Mouse (Mus musculus): ENCODE results near the gene Gm16181. TPM values are rescaled to one million over a fixed set of nuclear protein-coding genes. Genes with fewer than 3 reads are reported as not detected.

The Gm16181 gene
- polyA plus RNA-seq, 1 experiment from 2014 or later = not detected

GRCm38 (mm10) chr17:35263523-35263883 lies 42.9 kb downstream of the Gm16181 start:
- DNase-seq (ENCODE audit: low spot score) (no peak), ATAC-seq (replicated peaks; ENCODE audit: insufficient number of reproducible peaks, low FRiP score, low TSS enrichment, low read depth) (0 out of 2 replicates have a peak, but pooled peaks have one; percentile 49)
- no peaks in the 10 kb centered on the region for H3K36me3 ChIP-seq (replicated peaks; ENCODE audit: control insufficient read depth, insufficient read depth, low read depth, low read length)
- H3K27ac ChIP-seq (replicated peaks; ENCODE audit: low read depth, low read length) = no peak overlapping the region
- no peaks in the 10 kb centered on the region for H3K9me3 ChIP-seq (replicated peaks; ENCODE audit: control insufficient read depth, low read length)
- H3K27me3 ChIP-seq (ENCODE audit: control insufficient read depth, insufficient read depth, low read length) = peaks cover 19% of the 10 kb centered on the region
- peak overlapping the region; percentile 54 for H3K4me3 ChIP-seq (ENCODE audit: low read depth, low read length)
- H3K9ac ChIP-seq (replicated peaks; ENCODE audit: low read length) = peak overlapping the region; percentile 52
- no peaks in the 10 kb centered on the region for H3K4me1 ChIP-seq (ENCODE audit: control insufficient read depth, insufficient read depth, low read length)
- 2% methylated on average over 29 of the region's 31 CpGs for WGBS
- H3K4me2 ChIP-seq (ENCODE audit: low read depth, low read length) = peak overlapping the region; percentile 95

GRCm38 (mm10) chr17:35267399-35268086 lies 46.9 kb downstream of the Gm16181 start:
- Histone ChIP-seq H3K4me2 (ENCODE audit: low read depth, low read length) (no peak overlapping the region), H3K9me3 (replicated peaks; ENCODE audit: control insufficient read depth, low read length) (no peaks in the 10 kb centered on the region), H3K36me3 (replicated peaks; ENCODE audit: control insufficient read depth, insufficient read depth, low read depth, low read length) (no peaks in the 10 kb centered on the region), H3K9ac (replicated peaks; ENCODE audit: low read length) (no peak overlapping the region), H3K4me3 (ENCODE audit: low read depth, low read length) (no peak overlapping the region), H3K27me3 (ENCODE audit: control insufficient read depth, insufficient read depth, low read length) (peaks cover 14% of the 10 kb centered on the region), H3K27ac (replicated peaks; ENCODE audit: low read depth, low read length) (no peak overlapping the region), H3K4me1 (ENCODE audit: control insufficient read depth, insufficient read depth, low read length) (no peaks in the 10 kb centered on the region)
- 82% methylated on average over 1 of the region's 1 CpGs for WGBS
- DNase-seq (ENCODE audit: low spot score) (no peak), ATAC-seq (replicated peaks; ENCODE audit: insufficient number of reproducible peaks, low FRiP score, low TSS enrichment, low read depth) (no peak)

- Histone ChIP-seq H3K27ac (replicated peaks; ENCODE audit: low read depth, low read length) (no peak overlapping the region), H3K4me2 (ENCODE audit: low read depth, low read length) (no peak overlapping the region), H3K27me3 (ENCODE audit: control insufficient read depth, insufficient read depth, low read length) (no peaks in the 10 kb centered on the region), H3K4me3 (ENCODE audit: low read depth, low read length) (no peak overlapping the region), H3K4me1 (ENCODE audit: control insufficient read depth, insufficient read depth, low read length) (no peaks in the 10 kb centered on the region), H3K36me3 (replicated peaks; ENCODE audit: control insufficient read depth, insufficient read depth, low read depth, low read length) (no peaks in the 10 kb centered on the region), H3K9ac (replicated peaks; ENCODE audit: low read length) (no peak overlapping the region), H3K9me3 (replicated peaks; ENCODE audit: control insufficient read depth, low read length) (no peaks in the 10 kb centered on the region)
- WGBS = 27% methylated on average over 3 of the region's 3 CpGs
- ATAC-seq (replicated peaks; ENCODE audit: insufficient number of reproducible peaks, low FRiP score, low TSS enrichment, low read depth) (no peak), DNase-seq (ENCODE audit: low spot score) (peak; percentile 82)
These were observed 49.2 kb downstream of the Gm16181 start for GRCm38 (mm10) chr17:35269653-35270347.

DNA sequence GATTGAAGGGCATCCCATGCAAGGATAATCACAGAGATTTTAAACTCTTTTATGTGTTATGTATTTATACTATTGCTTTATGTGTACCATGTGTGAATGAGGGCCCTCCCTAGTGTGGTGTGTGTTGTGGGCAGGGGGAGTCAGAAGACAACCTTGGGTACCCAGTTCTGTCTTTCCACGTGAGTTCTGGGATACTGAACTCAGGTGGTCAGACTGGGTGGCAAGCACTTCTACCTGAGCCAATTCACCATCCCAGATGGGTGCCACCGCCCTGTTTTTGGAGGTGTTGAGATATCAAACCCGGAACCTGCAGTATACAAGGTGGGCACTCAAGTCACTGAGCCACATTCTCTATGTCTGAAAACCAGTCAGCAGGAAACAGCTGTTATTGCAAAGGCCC lies 51.6 kb downstream of the Gm16181 start:
- 71% methylated on average over 3 of the region's 3 CpGs for WGBS
- Histone ChIP-seq H3K27me3 (ENCODE audit: control insufficient read depth, insufficient read depth, low read length) (no peaks in the 10 kb centered on the region), H3K4me1 (ENCODE audit: control insufficient read depth, insufficient read depth, low read length) (no peaks in the 10 kb centered on the region), H3K9me3 (replicated peaks; ENCODE audit: control insufficient read depth, low read length) (no peaks in the 10 kb centered on the region), H3K9ac (replicated peaks; ENCODE audit: low read length) (no peak overlapping the region), H3K27ac (replicated peaks; ENCODE audit: low read depth, low read length) (no peak overlapping the region), H3K4me3 (ENCODE audit: low read depth, low read length) (no peak overlapping the region), H3K36me3 (replicated peaks; ENCODE audit: control insufficient read depth, insufficient read depth, low read depth, low read length) (no peaks in the 10 kb centered on the region), H3K4me2 (ENCODE audit: low read depth, low read length) (no peak overlapping the region)
- no peak for ATAC-seq (replicated peaks; ENCODE audit: insufficient number of reproducible peaks, low FRiP score, low TSS enrichment, low read depth)
- DNase-seq (ENCODE audit: low spot score) = no peak

Small RNAs within 50 kb of the gene (microRNA-seq; reads per million reads assigned to microRNA genes)
- gene Mir6973a (ENCODE audit: borderline number of aligned reads) = not detected
- not detected for gene Mir6974 (ENCODE audit: borderline number of aligned reads)
- 1.4 reads per million for gene Mir6975 (ENCODE audit: borderline number of aligned reads)
- gene Mir8094 (ENCODE audit: borderline number of aligned reads) = not detected

Other genes starting within 250 kb of the Gm16181 start
- 1.7 and 1.8 TPM in 2 replicates for gene Hspa1a, start 248.7 kb upstream of the Gm16181 start, polyA plus RNA-seq (2014; fragmentation: Nextera tagmentation; extraction: Ambion mirVana)
- 1.5 and 2.0 TPM in 2 replicates for gene Hspa1l, start 248.1 kb upstream of the Gm16181 start, polyA plus RNA-seq (2014; fragmentation: Nextera tagmentation; extraction: Ambion mirVana)
- 219 and 241 TPM in 2 replicates for gene Lsm2, start 239.0 kb upstream of the Gm16181 start, polyA plus RNA-seq (2014; fragmentation: Nextera tagmentation; extraction: Ambion mirVana)
- gene Vars, start 219.8 kb upstream of the Gm16181 start, polyA plus RNA-seq (2014; fragmentation: Nextera tagmentation; extraction: Ambion mirVana) = 73.9 and 85.2 TPM in 2 replicates
- 0.10 and 0.17 TPM in 2 replicates for gene Vwa7, start 204.3 kb upstream of the Gm16181 start, polyA plus RNA-seq (2014; fragmentation: Nextera tagmentation; extraction: Ambion mirVana)
- 3.5 and 7.5 TPM in 2 replicates for gene Sapcd1, start 192.8 kb upstream of the Gm16181 start, polyA plus RNA-seq (2014; fragmentation: Nextera tagmentation; extraction: Ambion mirVana)
- gene Msh5, start 174.1 kb upstream of the Gm16181 start, polyA plus RNA-seq (2014; fragmentation: Nextera tagmentation; extraction: Ambion mirVana) = 3.0 and 3.2 TPM in 2 replicates
- 73.9 and 84.2 TPM in 2 replicates for gene Clic1, start 170.9 kb upstream of the Gm16181 start, polyA plus RNA-seq (2014; fragmentation: Nextera tagmentation; extraction: Ambion mirVana)
- 543 and 586 TPM in 2 replicates for gene Ddah2, start 161.8 kb upstream of the Gm16181 start, polyA plus RNA-seq (2014; fragmentation: Nextera tagmentation; extraction: Ambion mirVana)
- 0.33 TPM in 1 of 2 replicates, not detected in the other for gene Ly6g6c, start 155.4 kb upstream of the Gm16181 start, polyA plus RNA-seq (2014; fragmentation: Nextera tagmentation; extraction: Ambion mirVana)
- 0.74 and 1.2 TPM in 2 replicates for gene Mpig6b, start 154.7 kb upstream of the Gm16181 start, polyA plus RNA-seq (2014; fragmentation: Nextera tagmentation; extraction: Ambion mirVana)
- 0.66 and 1.1 TPM in 2 replicates for gene Ly6g6e, start 143.9 kb upstream of the Gm16181 start, polyA plus RNA-seq (2014; fragmentation: Nextera tagmentation; extraction: Ambion mirVana)
- gene Ly6g6d, start 142.8 kb upstream of the Gm16181 start, polyA plus RNA-seq (2014; fragmentation: Nextera tagmentation; extraction: Ambion mirVana) = 0.92 TPM in 1 of 2 replicates, not detected in the other
- 0.36 and 0.43 TPM in 2 replicates for gene Ly6g6f, start 135.2 kb upstream of the Gm16181 start, polyA plus RNA-seq (2014; fragmentation: Nextera tagmentation; extraction: Ambion mirVana)
- 38.5 and 39.8 TPM in 2 replicates for gene Abhd16a, start 131.6 kb upstream of the Gm16181 start, polyA plus RNA-seq (2014; fragmentation: Nextera tagmentation; extraction: Ambion mirVana)
- gene Ly6g5c, start 112.6 kb upstream of the Gm16181 start, polyA plus RNA-seq (2014; fragmentation: Nextera tagmentation; extraction: Ambion mirVana) = not detected in 2 replicates
- 0.53 and 1.1 TPM in 2 replicates for gene Ly6g5b, start 105.4 kb upstream of the Gm16181 start, polyA plus RNA-seq (2014; fragmentation: Nextera tagmentation; extraction: Ambion mirVana)
- 24.6 and 26.4 TPM in 2 replicates for gene Gpank1, start 99.4 kb upstream of the Gm16181 start, polyA plus RNA-seq (2014; fragmentation: Nextera tagmentation; extraction: Ambion mirVana)
- 273 and 294 TPM in 2 replicates for gene Csnk2b, start 98.8 kb upstream of the Gm16181 start, polyA plus RNA-seq (2014; fragmentation: Nextera tagmentation; extraction: Ambion mirVana)
- gene D17H6S53E, start 94.5 kb upstream of the Gm16181 start, polyA plus RNA-seq (2014; fragmentation: Nextera tagmentation; extraction: Ambion mirVana) = 6.9 and 7.4 TPM in 2 replicates
- 0.49 and 0.64 TPM in 2 replicates for gene Apom, start 88.8 kb upstream of the Gm16181 start, polyA plus RNA-seq (2014; fragmentation: Nextera tagmentation; extraction: Ambion mirVana)
- gene Bag6, start 85.7 kb upstream of the Gm16181 start, polyA plus RNA-seq (2014; fragmentation: Nextera tagmentation; extraction: Ambion mirVana) = 87.8 and 101 TPM in 2 replicates
- gene Prrc2a, start 55.9 kb upstream of the Gm16181 start, polyA plus RNA-seq (2014; fragmentation: Nextera tagmentation; extraction: Ambion mirVana) = 131 and 144 TPM in 2 replicates
- gene Aif1, start 44.8 kb upstream of the Gm16181 start, polyA plus RNA-seq (2014; fragmentation: Nextera tagmentation; extraction: Ambion mirVana) = 6.1 and 7.9 TPM in 2 replicates
- 3.8 and 6.1 TPM in 2 replicates for gene Lst1, start 32.4 kb upstream of the Gm16181 start, polyA plus RNA-seq (2014; fragmentation: Nextera tagmentation; extraction: Ambion mirVana)
- gene Ltb, start 26.4 kb upstream of the Gm16181 start, polyA plus RNA-seq (2014; fragmentation: Nextera tagmentation; extraction: Ambion mirVana) = 0.32 and 0.48 TPM in 2 replicates
- gene Tnf, start 18.8 kb upstream of the Gm16181 start, polyA plus RNA-seq (2014; fragmentation: Nextera tagmentation; extraction: Ambion mirVana) = not detected in 2 replicates
- gene Lta, start 15.5 kb upstream of the Gm16181 start, polyA plus RNA-seq (2014; fragmentation: Nextera tagmentation; extraction: Ambion mirVana) = not detected in 2 replicates
- 6.2 and 7.9 TPM in 2 replicates for gene Atp6v1g2, start 12.8 kb downstream of the Gm16181 start, polyA plus RNA-seq (2014; fragmentation: Nextera tagmentation; extraction: Ambion mirVana)
- 3.1 and 4.0 TPM in 2 replicates for gene Nfkbil1, start 15.0 kb downstream of the Gm16181 start, polyA plus RNA-seq (2014; fragmentation: Nextera tagmentation; extraction: Ambion mirVana)
- gene Ddx39b, start 20.9 kb downstream of the Gm16181 start, polyA plus RNA-seq (2014; fragmentation: Nextera tagmentation; extraction: Ambion mirVana) = 664 and 669 TPM in 2 replicates
- 18.8 and 24.0 TPM in 2 replicates for gene H2-D1, start 41.9 kb downstream of the Gm16181 start, polyA plus RNA-seq (2014; fragmentation: Nextera tagmentation; extraction: Ambion mirVana)
- gene H2-Q1, start 99.6 kb downstream of the Gm16181 start, polyA plus RNA-seq (2014; fragmentation: Nextera tagmentation; extraction: Ambion mirVana) = 0.08 TPM in 1 of 2 replicates, not detected in the other
- gene H2-Q2, start 121.4 kb downstream of the Gm16181 start, polyA plus RNA-seq (2014; fragmentation: Nextera tagmentation; extraction: Ambion mirVana) = 0.69 and 0.86 TPM in 2 replicates
- gene H2-Q4, start 158.8 kb downstream of the Gm16181 start, polyA plus RNA-seq (2014; fragmentation: Nextera tagmentation; extraction: Ambion mirVana) = 1.0 and 1.1 TPM in 2 replicates
- gene H2-Q6, start 204.0 kb downstream of the Gm16181 start, polyA plus RNA-seq (2014; fragmentation: Nextera tagmentation; extraction: Ambion mirVana) = 0.74 and 1.0 TPM in 2 replicates
- 8.4 and 8.8 TPM in 2 replicates for gene H2-Q7, start 218.3 kb downstream of the Gm16181 start, polyA plus RNA-seq (2014; fragmentation: Nextera tagmentation; extraction: Ambion mirVana)
- 0.18 TPM in 2 replicates for gene H2-Q10, start 249.3 kb downstream of the Gm16181 start, polyA plus RNA-seq (2014; fragmentation: Nextera tagmentation; extraction: Ambion mirVana)

Data from embryonic facial prominence, embryonic 11.5 days (tissue).